Mouse (Mus musculus): Measurements from ENCODE around the gene Tomm70a.

DNA sequence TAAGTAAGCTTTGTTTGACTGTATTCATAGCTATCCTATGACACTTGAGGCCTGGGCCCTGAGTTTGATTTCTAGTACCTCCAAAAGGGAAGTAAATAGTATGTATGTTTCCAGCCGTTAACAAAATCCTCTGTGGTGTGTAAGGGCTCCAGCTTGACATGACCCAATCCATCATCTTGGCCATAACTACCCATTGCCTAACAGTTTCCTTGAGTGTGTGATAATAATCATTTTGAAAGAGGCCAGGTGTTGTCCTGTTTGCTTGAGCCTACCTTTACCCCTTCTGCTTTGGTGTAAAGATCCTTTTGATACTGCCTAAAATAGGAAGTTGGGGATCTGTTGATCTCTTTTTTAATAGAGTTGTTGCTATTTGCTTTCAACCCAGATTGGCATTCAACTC lies 10.8 kb downstream of the Tomm70a start:
- TF ChIP-seq CTCF (IDR thresholded peaks at IDR 0.05; ENCODE audit: insufficient read depth, low read length): no peak
- no peak for TF ChIP-seq POLR2A (IDR thresholded peaks at IDR 0.05; ENCODE audit: borderline replicate concordance, extremely low read depth, low read depth, low read length)

Data from lung, adult 2 months (tissue).